Mouse (Mus musculus) liver, embryonic 13.5 days (tissue): ENCODE measurements around the gene Ewsr1. TPM values are rescaled to one million over a fixed set of nuclear protein-coding genes. Genes with fewer than 3 reads are reported as not detected.
A peak's percentile ranks its signal among the peaks of the same experiment; 100 is the strongest.
"Not testable (repeated sequence)": the region's sequence is repeated elsewhere in the genome, so short reads cannot be mapped to it uniquely, and the experiment has no call there.

Experiments
- ATAC-seq: fragments of 200-750 bp; cut with Nextera tagmentation; 2 replicates; pipeline ENCODE4 v1.8.0; 2017; ENCODE audit warnings: low read depth, mild to moderate bottlenecking, moderate number of reproducible peaks, moderate library complexity
- DNase-seq: peaks from one replicate; pipeline ENCODE4 v3.0.0; 2022
- H3K27ac ChIP-seq: fragments of 300-500 bp; sonication (generic); 2 replicates; pipeline ENCODE4 v1.5.1; 2015; ENCODE audit warnings: moderate library complexity, mild to moderate bottlenecking, inconsistent platforms
- H3K27me3 ChIP-seq: fragments of 300-500 bp; sonication (generic); 2 replicates; pipeline ENCODE4 v1.6.1; 2015; ENCODE audit warnings: mild to moderate bottlenecking, inconsistent platforms
- H3K36me3 ChIP-seq: fragments of 300-500 bp; sonication (generic); 2 replicates; pipeline ENCODE4 v1.6.1; 2015; ENCODE audit warnings: mild to moderate bottlenecking, inconsistent platforms
- H3K4me1 ChIP-seq: fragments of 300-500 bp; sonication (generic); replicated peaks from 2 replicates; pipeline ENCODE4 v1.6.1; 2015; ENCODE audit warnings: inconsistent platforms
- H3K4me2 ChIP-seq: fragments of 300-500 bp; sonication (generic); 2 replicates; pipeline ENCODE4 v1.6.1; 2015; ENCODE audit warnings: inconsistent platforms, mild to moderate bottlenecking, moderate library complexity
- H3K4me3 ChIP-seq: fragments of 300-500 bp; sonication (generic); replicated peaks from 2 replicates; pipeline ENCODE4 v1.5.1; 2015; ENCODE audit warnings: mild to moderate bottlenecking, inconsistent platforms
- H3K9ac ChIP-seq: fragments of 300-500 bp; sonication (generic); 2 replicates; pipeline ENCODE4 v1.6.1; 2015; ENCODE audit warnings: mild to moderate bottlenecking, inconsistent platforms
- H3K9me3 ChIP-seq: fragments of 300-500 bp; sonication (generic); replicated peaks from 2 replicates; pipeline ENCODE4 v1.6.1; 2016; ENCODE audit warnings: inconsistent platforms
- WGBS: fragments of 180-500 bp; shearing (Covaris S2); methylation state at CpG from one replicate; pipeline ENCODE4 v1.1.7; 2015; ENCODE audit not compliant: insufficient replicate concordance; 5-methylcytosine and 5-hydroxymethylcytosine counted together
- polyA plus RNA-seq: library from polyadenylated mRNA; unstranded; fragments of >200 nt; fragmentation: Nextera tagmentation; extraction: Ambion mirVana; gene quantifications from 2 replicates; pipeline ENCODE4 v1.2.1, GENCODE M21; 2015

Gene Ewsr1
- polyA plus RNA-seq, 1 experiment from 2014 or later, result 312 TPM

- DNase-seq, result no peak
- Histone ChIP-seq H3K4me3 (peak overlapping the region; percentile 86), H3K9ac (peak overlapping the region; percentile 98), H3K36me3 (peaks cover 33% of the 10 kb centered on the region), H3K9me3 (no peaks in the 10 kb centered on the region), H3K4me2 (peak overlapping the region; percentile 89), H3K27ac (0 out of 2 replicates have a peak overlapping the region, but pooled peaks have one; percentile 92), H3K4me1 (peaks cover 57% of the 10 kb centered on the region), H3K27me3 (no peaks in the 10 kb centered on the region)
- 46% methylated on average over 8 of the region's 8 CpGs for WGBS
- ATAC-seq, result no peak
Measured at GRCm38 (mm10) chr11:5096480-5097020, 2.5 kb downstream of the Ewsr1 start.

- no peak for ATAC-seq
- peak overlapping the region; percentile 89 for H3K4me2 ChIP-seq
- peak overlapping the region; percentile 86 for H3K4me3 ChIP-seq
- H3K27me3 ChIP-seq, result no peaks in the 10 kb centered on the region
- no peak for DNase-seq
- H3K36me3 ChIP-seq, result peaks cover 39% of the 10 kb centered on the region
- no peaks in the 10 kb centered on the region for H3K9me3 ChIP-seq
- 66% methylated on average over 5 of the region's 5 CpGs for WGBS
- H3K9ac ChIP-seq, result peak overlapping the region; percentile 20
- H3K27ac ChIP-seq, result no peak overlapping the region
- peaks cover 50% of the 10 kb centered on the region for H3K4me1 ChIP-seq
Measured at GRCm38 (mm10) chr11:5095877-5096276, 3.2 kb downstream of the Ewsr1 start.

DNA sequence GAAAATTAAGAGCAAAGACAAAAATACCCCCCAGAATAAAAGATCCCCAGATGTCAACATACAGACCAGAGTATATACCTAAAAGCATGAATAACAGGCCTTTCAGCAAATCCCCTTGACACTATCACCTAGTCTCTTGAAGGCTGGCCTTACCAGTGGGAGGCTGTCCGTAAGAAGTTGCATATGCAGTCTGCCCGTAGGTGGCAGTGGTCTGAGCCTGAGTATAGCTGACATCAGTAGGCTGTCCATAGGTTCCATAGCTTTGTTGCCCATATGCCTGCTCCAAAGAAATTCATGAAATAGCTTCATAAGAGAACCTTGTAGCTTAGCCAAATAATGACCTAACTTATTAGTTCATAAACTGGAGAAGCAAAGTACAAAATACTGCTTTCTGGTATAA is 7.4 kb downstream of the Ewsr1 start:
- 60% methylated on average over 2 of the region's 2 CpGs for WGBS
- Histone ChIP-seq H3K9me3 (no peaks in the 10 kb centered on the region), H3K4me2 (no peak overlapping the region), H3K4me3 (no peak overlapping the region), H3K9ac (no peak overlapping the region), H3K4me1 (peaks cover 31% of the 10 kb centered on the region), H3K36me3 (peaks cover 78% of the 10 kb centered on the region), H3K27ac (no peak overlapping the region), H3K27me3 (no peaks in the 10 kb centered on the region)
- DNase-seq (no peak), ATAC-seq (no peak)

- peaks cover 91% of the 10 kb centered on the region for H3K36me3 ChIP-seq
- WGBS, result 88% methylated on average over 1 of the region's 1 CpGs
- no peak for DNase-seq
Measured at GRCm38 (mm10) chr11:5089147-5089546, 9.9 kb downstream of the Ewsr1 start.

DNA sequence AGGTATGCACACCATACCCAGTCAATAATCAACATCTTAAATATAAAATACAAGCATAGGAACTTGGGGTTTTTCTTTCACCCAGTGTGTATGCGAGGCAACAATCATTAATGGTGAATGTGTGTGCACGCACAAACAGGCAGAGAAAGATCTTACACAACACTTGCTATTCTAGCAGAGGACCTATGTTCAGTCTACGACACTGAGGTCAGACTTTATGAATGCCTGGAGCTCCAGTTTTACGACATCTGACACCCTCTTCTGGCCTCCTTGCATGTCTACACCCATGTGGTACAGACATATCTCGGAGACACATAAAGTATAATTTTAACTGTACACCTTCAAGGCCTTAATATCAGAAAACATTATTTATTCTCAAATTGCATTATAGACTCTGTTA is 22.2 kb downstream of the Ewsr1 start:
- peaks cover 85% of the 10 kb centered on the region for H3K36me3 ChIP-seq
- not testable (repeated sequence) for H3K4me2 ChIP-seq, H3K27me3 ChIP-seq, H3K4me1 ChIP-seq, H3K4me3 ChIP-seq, ATAC-seq, H3K9ac ChIP-seq, DNase-seq, H3K27ac ChIP-seq, H3K9me3 ChIP-seq
- WGBS, result 79% methylated on average over 4 of the region's 5 CpGs

More at GRCm38 (mm10) chr11:5089147-5089546, 9.9 kb downstream of the Ewsr1 start:
- no peak for ATAC-seq
- no peak overlapping the region for H3K27ac ChIP-seq
- no peak overlapping the region for H3K4me3 ChIP-seq
- no peaks in the 10 kb centered on the region for H3K27me3 ChIP-seq
- H3K9me3 ChIP-seq, result no peaks in the 10 kb centered on the region
- H3K4me1 ChIP-seq, result peaks cover 7% of the 10 kb centered on the region
- H3K4me2 ChIP-seq, result no peak overlapping the region
- H3K9ac ChIP-seq, result no peak overlapping the region

GRCm38 (mm10) chr11:5075760-5076159 is 23.3 kb downstream of the Ewsr1 start:
- Histone ChIP-seq H3K9me3 (no peaks in the 10 kb centered on the region), H3K27me3 (no peaks in the 10 kb centered on the region), H3K9ac (no peak overlapping the region), H3K4me3 (no peak overlapping the region), H3K4me1 (no peaks in the 10 kb centered on the region), H3K36me3 (peaks cover 89% of the 10 kb centered on the region), H3K4me2 (no peak overlapping the region), H3K27ac (no peak overlapping the region)
- DNase-seq, result no peak
- no peak for ATAC-seq

DNA sequence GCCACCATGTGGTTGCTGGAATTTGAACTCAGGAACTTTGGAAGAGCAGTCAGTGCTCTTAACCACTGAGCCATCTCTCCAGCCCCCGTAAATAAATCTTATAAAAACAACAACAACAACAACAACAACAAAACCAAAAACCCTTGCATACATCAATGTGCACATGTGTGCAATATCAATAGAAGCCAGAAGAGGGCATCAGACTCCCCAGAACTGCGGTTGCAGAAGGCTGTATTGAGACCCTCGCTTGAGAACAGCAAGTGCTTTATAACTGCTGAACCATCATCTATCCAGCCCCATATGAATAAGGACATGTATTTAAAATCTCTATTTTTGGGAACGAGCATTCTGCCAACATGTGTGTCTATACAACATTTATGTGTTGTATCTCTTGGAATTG is 24.2 kb downstream of the Ewsr1 start:
- H3K27me3 ChIP-seq, result no peaks in the 10 kb centered on the region
- no peak overlapping the region for H3K4me3 ChIP-seq
- H3K4me2 ChIP-seq, result no peak overlapping the region
- no peaks in the 10 kb centered on the region for H3K4me1 ChIP-seq
- ATAC-seq (peak; percentile 13; the same call in 1 of the 2 replicates), DNase-seq (no peak)
- 69% methylated on average over 4 of the region's 4 CpGs for WGBS
- no peak overlapping the region for H3K27ac ChIP-seq
- peaks cover 89% of the 10 kb centered on the region for H3K36me3 ChIP-seq
- H3K9me3 ChIP-seq, result no peaks in the 10 kb centered on the region
- H3K9ac ChIP-seq, result no peak overlapping the region

- H3K27me3 ChIP-seq, result peaks cover 16% of the 10 kb centered on the region
- H3K4me1 ChIP-seq, result peaks cover 47% of the 10 kb centered on the region
- no peak overlapping the region for H3K4me2 ChIP-seq
- WGBS, result 61% methylated on average over 9 of the region's 9 CpGs
- H3K27ac ChIP-seq, result peak overlapping the region; percentile 23; the same call in 1 of the 2 replicates
- H3K36me3 ChIP-seq, result peaks cover 58% of the 10 kb centered on the region
- H3K4me3 ChIP-seq, result no peak overlapping the region
- no peak overlapping the region for H3K9ac ChIP-seq
- no peaks in the 10 kb centered on the region for H3K9me3 ChIP-seq
- ATAC-seq (no peak), DNase-seq (no peak)
Measured at GRCm38 (mm10) chr11:5068126-5068971, 30.7 kb downstream of the Ewsr1 start.

GRCm38 (mm10) chr11:5067063-5067462 is 32.0 kb downstream of the Ewsr1 start:
- Histone ChIP-seq H3K27me3 (peaks cover 29% of the 10 kb centered on the region), H3K9me3 (no peaks in the 10 kb centered on the region), H3K9ac (no peak overlapping the region), H3K27ac (peak overlapping the region; percentile 39), H3K4me1 (peaks cover 60% of the 10 kb centered on the region), H3K4me3 (no peak overlapping the region), H3K36me3 (peaks cover 45% of the 10 kb centered on the region), H3K4me2 (no peak overlapping the region)
- ATAC-seq, result no peak
- DNase-seq, result no peak

GRCm38 (mm10) chr11:5065056-5065821 is 33.8 kb downstream of the Ewsr1 start, which contains the start of gene Gas2l1:
Gene Gas2l1, minus strand, starts transcription at chr11:5065327.
- DNase-seq (peak; percentile 82), ATAC-seq (peak; percentile 81)
- H3K27ac ChIP-seq, result peak within 1 kb of the TSS; percentile 59
- peak within 1 kb of the TSS; percentile 68 for H3K4me3 ChIP-seq
- H3K4me1 ChIP-seq, result peaks cover 74% of the 10 kb centered on the region
- H3K36me3 ChIP-seq, result peaks cover 27% of the 10 kb centered on the region
- peaks cover 47% of the 10 kb centered on the region for H3K27me3 ChIP-seq
- no peaks in the 10 kb centered on the region for H3K9me3 ChIP-seq
- WGBS, result under 1% methylated on average over 49 of the region's 50 CpGs
- peak within 1 kb of the TSS; percentile 80 for H3K9ac ChIP-seq
- H3K4me2 ChIP-seq, result peak within 1 kb of the TSS; percentile 99

DNA sequence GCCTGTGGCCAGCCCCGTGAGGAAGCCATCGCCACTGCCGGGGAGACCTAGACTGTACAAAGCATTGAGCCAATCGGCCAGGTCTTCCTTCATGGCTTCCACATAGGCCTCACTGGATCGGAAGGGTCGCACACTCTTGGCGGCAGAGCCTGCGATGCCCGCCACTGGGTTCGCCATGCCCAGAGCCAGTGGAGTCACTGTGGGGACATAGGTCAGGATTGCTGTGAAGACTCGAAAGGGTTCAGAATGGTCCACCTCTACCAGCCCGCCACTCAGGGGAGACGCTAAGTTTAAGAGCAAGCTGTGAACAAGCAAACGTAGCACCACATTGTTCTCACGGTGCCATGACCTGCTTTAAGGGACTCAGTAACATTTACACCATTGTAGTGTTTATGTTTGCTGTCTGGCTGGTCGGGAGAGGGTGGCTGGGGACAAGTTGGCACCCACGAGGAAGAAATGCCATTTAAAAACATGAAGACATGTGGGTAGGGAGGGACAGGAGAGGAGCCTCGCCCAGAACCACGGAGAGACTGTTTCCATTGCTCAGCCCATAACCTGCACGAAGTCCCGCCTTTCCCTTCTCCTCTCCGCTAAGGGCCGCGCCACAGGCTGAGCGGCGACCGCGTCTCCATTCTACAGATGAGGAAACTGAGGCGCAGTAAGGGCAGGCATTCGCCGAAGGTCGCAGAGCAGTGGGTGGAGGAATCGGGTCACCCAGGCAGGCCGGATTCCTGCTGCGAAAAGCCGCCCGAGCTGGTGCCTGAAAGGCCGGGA is 34.6 kb downstream of the Ewsr1 start:
- WGBS, result 16% methylated on average over 38 of the region's 38 CpGs
- Histone ChIP-seq H3K4me1 (peaks cover 77% of the 10 kb centered on the region), H3K9me3 (no peaks in the 10 kb centered on the region), H3K27ac (peak overlapping the region; percentile 59), H3K4me2 (peak overlapping the region; percentile 99), H3K4me3 (peak overlapping the region; percentile 68), H3K36me3 (peaks cover 21% of the 10 kb centered on the region), H3K27me3 (peaks cover 55% of the 10 kb centered on the region), H3K9ac (peak overlapping the region; percentile 80)
- no peak for DNase-seq
- ATAC-seq, result peak; percentile 11
